In genomic region chr3:117265790-117266189, GRCm38 (mm10) we compare ENCODE assay signal across 27 mouse cellular contexts.
DNase-seq lines count a peak whose midpoint lies in the region; ATAC-seq and TF ChIP-seq lines count a peak whose summit lies in the region.
"Had no signal": no experiment of that assay in that cellular context is flagged by ENCODE, and none has a peak within 500 bp of the region (broad histone marks: within the 10 kb centered on the region; RNA-seq: fewer than 3 reads in every experiment).

No protein-coding gene starts in this region.

- intact Hi-C loops in left cerebral cortex, adult 2 months (cut with DNase I): loop anchor here (10.0 kb wide), 1 partner anchor 89 kb away; no protein-coding TSS in a partner anchor
- intact Hi-C loops in gastrocnemius, postnatal 36 days (cut with DNase I): no loop called here

- H3K36me3 ChIP-seq in forebrain, postnatal 0 days (ENCODE audit: insufficient read depth): no peaks in the 10 kb centered on the region
- H3K36me3 ChIP-seq in forebrain, embryonic 14.5 days (ENCODE audit: control insufficient read depth, insufficient read depth, low read length): no peaks in the 10 kb centered on the region
- H3K36me3 ChIP-seq: embryonic facial prominence, embryonic 13.5 days; heart, embryonic 13.5 days; lung, embryonic 15.5 days; midbrain, embryonic 13.5 days; neural tube, embryonic 12.5 days had no signal

- H3K9ac ChIP-seq in forebrain, postnatal 0 days: no peak overlapping the region
- H3K9ac ChIP-seq in forebrain, embryonic 14.5 days (ENCODE audit: low read length): no peak overlapping the region
- H3K9ac ChIP-seq: embryonic facial prominence, embryonic 13.5 days; forebrain, embryonic 13.5 days; heart, embryonic 13.5 days; liver, embryonic 14.5 days; lung, embryonic 15.5 days; midbrain, embryonic 13.5 days; neural tube, embryonic 12.5 days had no signal

- no peaks in the 10 kb centered on the region for H3K9me3 ChIP-seq in forebrain, postnatal 0 days (ENCODE audit: low read length)
- no peaks in the 10 kb centered on the region for H3K9me3 ChIP-seq in forebrain, embryonic 14.5 days (replicated peaks; ENCODE audit: control insufficient read depth, low read length)
- H3K9me3 ChIP-seq: embryonic facial prominence, embryonic 13.5 days; forebrain, embryonic 13.5 days; heart, embryonic 13.5 days; lung, embryonic 15.5 days; midbrain, embryonic 13.5 days; neural tube, embryonic 12.5 days had no signal

- H3K27ac ChIP-seq in forebrain, postnatal 0 days (ENCODE audit: low read depth, low read length): no peak overlapping the region
- no peak overlapping the region for H3K27ac ChIP-seq in forebrain, embryonic 14.5 days (ENCODE audit: low read depth, low read length)
- no peak overlapping the region; the same call in 1 of the 2 replicates for H3K27ac ChIP-seq in left cerebral cortex, adult 2 months
- H3K27ac ChIP-seq: embryonic facial prominence, embryonic 13.5 days; forebrain, embryonic 13.5 days; heart, adult 2 months; heart, embryonic 13.5 days; kidney, postnatal 0 days; liver, embryonic 14.5 days; lung, embryonic 15.5 days; midbrain, embryonic 13.5 days; neural tube, embryonic 12.5 days had no signal

- no peak for DNase-seq in forebrain, postnatal 0 days
- no peak for DNase-seq in forebrain, embryonic 14.5 days (ENCODE audit: low spot score)
- peak; percentile 39 to 57 for DNase-seq in right cerebral cortex, adult 2 months (ENCODE audit: low spot score in 2 of 2)
- no peak for DNase-seq in right cerebral cortex, postnatal 4 days
- DNase-seq in left cerebral cortex, adult 2 months (ENCODE audit: extremely low spot score in 1 of 2, low spot score in 2 of 2): peak; percentile 31 to 43
- DNase-seq in telencephalon, adult 2 months (ENCODE audit: low read depth, low spot score): peak; percentile 87
- no peak for DNase-seq in gastrocnemius, postnatal 36 days
- no peak for DNase-seq in embryo, embryonic 10 days (ENCODE audit: low spot score)
- DNase-seq: cerebellum, adult 11-12 months; gastrocnemius, postnatal 25 days; heart, adult 2 months; heart, postnatal 14 days; kidney, adult 18-20 months; lung, postnatal 36 days; spleen, adult 18-20 months; thymus, postnatal 14 days had no signal

- no peak overlapping the region for H3K4me3 ChIP-seq in forebrain, postnatal 0 days (ENCODE audit: low read depth, low read length)
- no peak overlapping the region for H3K4me3 ChIP-seq in forebrain, embryonic 14.5 days (ENCODE audit: low read depth, low read length)
- no peak overlapping the region for H3K4me3 ChIP-seq in left cerebral cortex, adult 2 months
- H3K4me3 ChIP-seq: embryonic facial prominence, embryonic 13.5 days; erythroblast, embryonic 14.5 days; forebrain, embryonic 13.5 days; heart, adult 2 months; heart, embryonic 13.5 days; lung, embryonic 15.5 days; megakaryocyte, embryonic 14.5 days; midbrain, embryonic 13.5 days; neural tube, embryonic 12.5 days had no signal

- H3K4me1 ChIP-seq in forebrain, postnatal 0 days (ENCODE audit: insufficient read depth): no peaks in the 10 kb centered on the region
- no peaks in the 10 kb centered on the region for H3K4me1 ChIP-seq in forebrain, embryonic 14.5 days (ENCODE audit: control insufficient read depth, insufficient read depth, low read length)
- H3K4me1 ChIP-seq: embryonic facial prominence, embryonic 13.5 days; forebrain, embryonic 13.5 days; heart, embryonic 13.5 days; lung, embryonic 15.5 days; megakaryocyte, embryonic 14.5 days; midbrain, embryonic 13.5 days; neural tube, embryonic 12.5 days had no signal

- H3K27me3 ChIP-seq in forebrain, postnatal 0 days (ENCODE audit: insufficient read depth, low read length): no peaks in the 10 kb centered on the region
- H3K27me3 ChIP-seq in forebrain, embryonic 14.5 days (replicated peaks; ENCODE audit: control insufficient read depth, insufficient read depth, low read length): no peaks in the 10 kb centered on the region
- H3K27me3 ChIP-seq: embryonic facial prominence, embryonic 13.5 days; forebrain, embryonic 13.5 days; heart, embryonic 13.5 days; lung, embryonic 15.5 days; megakaryocyte, embryonic 14.5 days; midbrain, embryonic 13.5 days; neural tube, embryonic 12.5 days; Patski had no signal

- TF ChIP-seq CTCF in forebrain, postnatal 0 days (IDR thresholded peaks at IDR 0.05; ENCODE audit: low read depth): no peak
- TF ChIP-seq CTCF in left cerebral cortex, adult 2 months (IDR thresholded peaks at IDR 0.05): no peak

- H3K4me2 ChIP-seq in forebrain, postnatal 0 days (ENCODE audit: low read depth): no peak overlapping the region
- no peak overlapping the region for H3K4me2 ChIP-seq in forebrain, embryonic 14.5 days (ENCODE audit: low read length)
- H3K4me2 ChIP-seq: embryonic facial prominence, embryonic 13.5 days; forebrain, embryonic 13.5 days; heart, embryonic 13.5 days; lung, embryonic 15.5 days; midbrain, embryonic 13.5 days; neural tube, embryonic 12.5 days had no signal

- 88% methylated on average over 9 of the region's 9 CpGs for WGBS in forebrain, postnatal 0 days
- WGBS in forebrain, embryonic 14.5 days: 90% methylated on average over 9 of the region's 9 CpGs

- ATAC-seq in forebrain, postnatal 0 days: peak; percentile 25; the same call in 1 of the 2 replicates
- no peak for ATAC-seq in forebrain, embryonic 14.5 days
- ATAC-seq: forebrain, embryonic 13.5 days; midbrain, embryonic 13.5 days; Patski had no signal

Comparison
In these comparisons a context has a peak if more than half of its experiments do, and no peak if none do; other contexts are left out.
1. DNase-seq: peak in right cerebral cortex, adult 2 months (2 of 2), left cerebral cortex, adult 2 months (2 of 2) and telencephalon, adult 2 months (single experiment); none in forebrain, postnatal 0 days (single experiment), forebrain, embryonic 14.5 days (single experiment), right cerebral cortex, postnatal 4 days (single experiment), gastrocnemius, postnatal 36 days (0 of 2) and embryo, embryonic 10 days (single experiment).